Mouse (Mus musculus) G1E (cell line): Measurements from ENCODE around the gene Rere. TPM values are rescaled to one million over a fixed set of nuclear protein-coding genes. Genes with fewer than 3 reads are reported as not detected.

Experiments used
- ATAC-seq: 2 replicates; pipeline ENCODE4 v1.8.0; 2016; ENCODE audit warnings: mild to moderate bottlenecking; ENCODE audit not compliant: insufficient number of reproducible peaks, poor library complexity, low FRiP score, severe bottlenecking; ENCODE audit errors: extremely low read depth
- DNase-seq: peaks from one replicate; pipeline ENCODE4 v3.0.0; 2012; ENCODE audit warnings: low spot score
- H3K27me3 ChIP-seq: 2 replicates; pipeline ENCODE4 v1.6.1; 2012; ENCODE audit warnings: mild to moderate bottlenecking, low read length, inconsistent platforms; ENCODE audit not compliant: insufficient read depth
- H3K36me3 ChIP-seq: replicated peaks from 2 replicates; pipeline ENCODE3; 2012; ENCODE audit warnings: mild to moderate bottlenecking, inconsistent platforms
- H3K4me1 ChIP-seq: 2 replicates; pipeline ENCODE4 v1.6.1; 2012; ENCODE audit warnings: low read depth, low read length, inconsistent platforms, mixed read lengths; ENCODE audit not compliant: insufficient read depth
- H3K4me3 ChIP-seq: 2 replicates; pipeline ENCODE4 v1.5.1; 2012; ENCODE audit warnings: low read depth, mild to moderate bottlenecking, inconsistent platforms, low read length, moderate library complexity, mixed read lengths
- H3K9me3 ChIP-seq: replicated peaks from 2 replicates; pipeline ENCODE4 v1.6.1; 2012; ENCODE audit warnings: inconsistent platforms
- CTCF ChIP-seq: IDR thresholded peaks from 2 replicates; pipeline ENCODE4 v1.5.1; 2012; ENCODE audit warnings: low read depth, low read length, inconsistent platforms, mixed read lengths
- GATA1 ChIP-seq: IDR thresholded peaks from 2 replicates; pipeline ENCODE4 v1.6.1; 2012; ENCODE audit warnings: borderline replicate concordance, low read length, inconsistent platforms, mixed read lengths
- GATA2 ChIP-seq: IDR thresholded peaks from 2 replicates; pipeline ENCODE4 v1.6.1; 2012; ENCODE audit warnings: low read depth, low read length, inconsistent platforms, borderline replicate concordance
- POLR2AphosphoS5 ChIP-seq: IDR thresholded peaks from 2 replicates; pipeline ENCODE4 v1.6.1; 2012; ENCODE audit warnings: low read depth, low read length, inconsistent platforms; ENCODE audit not compliant: insufficient replicate concordance
- TAL1 ChIP-seq: conservative IDR thresholded peaks from 2 replicates; pipeline ENCODE4 v1.6.1; 2012; ENCODE audit warnings: low read depth, low read length, inconsistent platforms, mixed read lengths
- polyA plus RNA-seq: library from polyadenylated mRNA; stranded (reverse); fragments of >175 nt; gene quantifications from 2 replicates; pipeline ENCODE4 v1.2.3, GENCODE M21; 2012
- total RNA-seq, 2 experiments: library from RNA; stranded (forward) in 1 of 2; stranded (reverse) in 1 of 2; fragments of 200-1000 nt in 1 of 2; fragments of >200 nt in 1 of 2; fragmentation: Nextera tagmentation in 1 of 2; gene quantifications; 2 replicates each; pipeline ENCODE4 v1.2.3; 2014 to 2017

Gene Rere
- total and polyA plus RNA-seq, 3 experiments = 17.4 to 329 (median 154) TPM

- Histone ChIP-seq H3K9me3 (no peaks in the 10 kb centered on the region), H3K27me3 (no peaks in the 10 kb centered on the region), H3K4me3 (peak overlapping the region; percentile 99), H3K36me3 (peaks cover 47% of the 10 kb centered on the region), H3K4me1 (peaks cover 62% of the 10 kb centered on the region)
- TF ChIP-seq CTCF (no peak), POLR2AphosphoS5 (no peak; the same call in 1 of the 2 replicates)
- no peak for ATAC-seq
- DNase-seq = no peak
Measured at GRCm38 (mm10) chr4:150237636-150238361, 43.6 kb upstream of the Rere start.

GRCm38 (mm10) chr4:150238433-150239086, 42.9 kb upstream of the Rere start:
- TF ChIP-seq TAL1 = no peak
- TF ChIP-seq POLR2AphosphoS5 = no peak
- TF ChIP-seq CTCF = no peak
- no peak for TF ChIP-seq GATA2
- no peak for TF ChIP-seq GATA1
- DNase-seq = no peak
- ATAC-seq = no peak
- Histone ChIP-seq H3K9me3 (no peaks in the 10 kb centered on the region), H3K4me1 (peaks cover 70% of the 10 kb centered on the region), H3K27me3 (no peaks in the 10 kb centered on the region), H3K36me3 (peaks cover 55% of the 10 kb centered on the region), H3K4me3 (peak overlapping the region; percentile 99)

- ATAC-seq (no peak), DNase-seq (no peak)
- Histone ChIP-seq H3K4me1 (peaks cover 75% of the 10 kb centered on the region), H3K9me3 (no peaks in the 10 kb centered on the region), H3K36me3 (peaks cover 60% of the 10 kb centered on the region), H3K4me3 (peak overlapping the region; percentile 99), H3K27me3 (no peaks in the 10 kb centered on the region)
- TF ChIP-seq GATA1 (no peak), GATA2 (no peak), TAL1 (no peak), POLR2AphosphoS5 (no peak), CTCF (no peak)
Measured at GRCm38 (mm10) chr4:150239087-150239480, 42.4 kb upstream of the Rere start.

DNA sequence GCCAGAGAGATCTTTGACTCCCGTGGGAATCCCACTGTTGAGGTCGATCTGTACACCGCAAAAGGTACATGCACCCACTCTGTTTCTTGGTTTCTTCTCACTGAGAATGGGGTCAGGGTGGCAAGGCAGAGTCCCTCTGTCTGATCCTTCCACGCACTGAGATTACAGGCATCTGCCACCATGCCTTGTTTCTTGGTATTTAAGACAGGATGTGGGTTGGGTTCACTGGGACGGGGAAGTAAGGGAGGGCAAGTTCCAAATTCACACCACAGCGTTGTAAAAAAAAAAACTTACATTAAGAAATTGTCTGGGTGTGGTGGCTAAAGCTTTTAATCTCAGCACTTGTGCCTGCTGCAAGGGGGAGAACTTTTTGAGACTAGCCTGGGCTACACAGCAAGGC, 41.9 kb upstream of the Rere start:
- Histone ChIP-seq H3K4me3 (peak overlapping the region; percentile 99), H3K27me3 (no peaks in the 10 kb centered on the region), H3K4me1 (peaks cover 75% of the 10 kb centered on the region), H3K36me3 (peaks cover 64% of the 10 kb centered on the region), H3K9me3 (no peaks in the 10 kb centered on the region)
- no peak for TF ChIP-seq GATA1
- no peak for TF ChIP-seq TAL1
- DNase-seq (no peak), ATAC-seq (no peak)

DNA sequence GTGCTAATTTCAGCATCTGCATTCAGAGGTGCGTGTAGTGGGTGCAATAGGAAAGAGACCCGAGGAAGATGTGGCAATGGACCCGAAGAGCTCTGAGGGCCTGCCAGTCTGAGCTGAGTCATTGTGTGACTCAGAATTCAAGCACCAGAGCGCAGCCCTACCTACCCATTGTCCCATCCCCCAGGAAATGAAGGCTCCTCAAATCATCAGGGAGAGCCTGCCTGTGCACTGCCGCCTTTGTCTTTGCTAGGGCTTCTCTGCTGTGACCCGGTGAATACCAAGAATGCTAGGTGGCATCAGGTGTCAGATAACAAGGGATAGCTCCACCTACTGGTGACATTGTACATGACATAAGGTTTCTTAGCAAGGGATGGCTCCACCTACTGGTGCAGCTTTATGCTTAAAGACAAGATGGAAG, 41.5 kb upstream of the Rere start:
- Histone ChIP-seq H3K9me3 (no peaks in the 10 kb centered on the region), H3K4me1 (peaks cover 75% of the 10 kb centered on the region), H3K4me3 (peak overlapping the region; percentile 99), H3K27me3 (no peaks in the 10 kb centered on the region), H3K36me3 (peaks cover 69% of the 10 kb centered on the region)
- DNase-seq (peak; percentile 64), ATAC-seq (peak; percentile 43)
- TF ChIP-seq GATA2 (no peak), TAL1 (no peak), POLR2AphosphoS5 (no peak), CTCF (peak; percentile 91)

- DNase-seq (no peak), ATAC-seq (no peak)
- Histone ChIP-seq H3K36me3 (peaks cover 73% of the 10 kb centered on the region), H3K27me3 (no peaks in the 10 kb centered on the region), H3K4me1 (peaks cover 71% of the 10 kb centered on the region), H3K4me3 (peak overlapping the region; percentile 68), H3K9me3 (no peaks in the 10 kb centered on the region)
- TF ChIP-seq GATA2 (no peak), TAL1 (no peak), POLR2AphosphoS5 (no peak), GATA1 (no peak), CTCF (no peak)
Measured at GRCm38 (mm10) chr4:150240381-150240886, 41.0 kb upstream of the Rere start.
